Mouse (Mus musculus) heart, embryonic 14.5 days (tissue): ENCODE data around the gene Tns3. TPM values are rescaled to one million over a fixed set of nuclear protein-coding genes. Genes with fewer than 3 reads are reported as not detected.

Source experiments
- ATAC-seq: fragments of 200-750 bp; cut with Nextera tagmentation; 2 replicates; pipeline ENCODE4 v1.8.0; 2017; ENCODE audit warnings: low read depth, moderate TSS enrichment; ENCODE audit not compliant: insufficient number of reproducible peaks, insufficient read depth, low FRiP score
- H3K27ac ChIP-seq, 2 experiments: fragments of 200-500 bp in 1 of 2; fragments of 300-500 bp in 1 of 2; sonication (generic) in 1 of 2; replicated peaks in 1 of 2; 2 replicates each; pipeline ENCODE4 v1.5.1; 2012 to 2014; ENCODE audit warnings: low read depth in 2 of 2, low read length in 2 of 2, control low read depth in 1 of 2, mild to moderate bottlenecking in 1 of 2, mixed read lengths in 1 of 2; ENCODE audit not compliant: control insufficient read depth in 1 of 2, insufficient read depth in 1 of 2
- H3K27me3 ChIP-seq: fragments of 300-500 bp; sonication (generic); 2 replicates; pipeline ENCODE4 v1.6.1; 2014; ENCODE audit warnings: mild to moderate bottlenecking, low read length, control low read depth; ENCODE audit not compliant: control insufficient read depth, insufficient read depth
- H3K36me3 ChIP-seq: fragments of 300-500 bp; sonication (generic); 2 replicates; pipeline ENCODE4 v1.6.1; 2014; ENCODE audit warnings: mild to moderate bottlenecking, control low read depth, low read length, mixed read lengths; ENCODE audit not compliant: control insufficient read depth, insufficient read depth
- H3K4me1 ChIP-seq, 2 experiments: fragments of 200-500 bp in 1 of 2; fragments of 300-500 bp in 1 of 2; sonication (generic) in 1 of 2; 2 replicates each; pipeline ENCODE4 v1.6.1; 2012 to 2014; ENCODE audit warnings: low read length in 2 of 2, control low read depth in 1 of 2, mixed read lengths in 1 of 2; ENCODE audit not compliant: control insufficient read depth in 2 of 2, insufficient read depth in 2 of 2
- H3K4me2 ChIP-seq: fragments of 300-500 bp; sonication (generic); 2 replicates; pipeline ENCODE4 v1.6.1; 2014; ENCODE audit warnings: mild to moderate bottlenecking, low read length
- H3K4me3 ChIP-seq, 2 experiments: fragments of 200-500 bp in 1 of 2; fragments of 300-500 bp in 1 of 2; sonication (generic) in 1 of 2; 2 replicates each; pipeline ENCODE4 v1.5.1; 2012 to 2014; ENCODE audit warnings: low read length in 2 of 2, mild to moderate bottlenecking in 2 of 2, control low read depth in 1 of 2, low read depth in 1 of 2, moderate library complexity in 1 of 2; ENCODE audit not compliant: control insufficient read depth in 1 of 2, insufficient read depth in 1 of 2
- H3K9ac ChIP-seq: fragments of 300-500 bp; sonication (generic); 2 replicates; pipeline ENCODE4 v1.6.1; 2014; ENCODE audit warnings: mild to moderate bottlenecking, low read length
- H3K9me3 ChIP-seq: fragments of 300-500 bp; sonication (generic); 2 replicates; pipeline ENCODE4 v1.6.1; 2016; ENCODE audit warnings: low read length, control low read depth; ENCODE audit not compliant: control insufficient read depth
- WGBS: fragments of 180-500 bp; shearing (Covaris S2); extraction: QIAGEN DNeasy Blood & Tissue Kit; methylation state at CpG from one replicate; pipeline ENCODE4 v1.1.7; 2014; 5-methylcytosine and 5-hydroxymethylcytosine counted together
- polyA plus RNA-seq: library from polyadenylated mRNA; unstranded; fragments of >200 nt; fragmentation: Nextera tagmentation; extraction: Ambion mirVana; gene quantifications from 2 replicates; pipeline ENCODE4 v1.2.1, GENCODE M21; 2014

The Tns3 gene
- polyA plus RNA-seq, 1 experiment from 2014 or later: 14.1 TPM

DNA sequence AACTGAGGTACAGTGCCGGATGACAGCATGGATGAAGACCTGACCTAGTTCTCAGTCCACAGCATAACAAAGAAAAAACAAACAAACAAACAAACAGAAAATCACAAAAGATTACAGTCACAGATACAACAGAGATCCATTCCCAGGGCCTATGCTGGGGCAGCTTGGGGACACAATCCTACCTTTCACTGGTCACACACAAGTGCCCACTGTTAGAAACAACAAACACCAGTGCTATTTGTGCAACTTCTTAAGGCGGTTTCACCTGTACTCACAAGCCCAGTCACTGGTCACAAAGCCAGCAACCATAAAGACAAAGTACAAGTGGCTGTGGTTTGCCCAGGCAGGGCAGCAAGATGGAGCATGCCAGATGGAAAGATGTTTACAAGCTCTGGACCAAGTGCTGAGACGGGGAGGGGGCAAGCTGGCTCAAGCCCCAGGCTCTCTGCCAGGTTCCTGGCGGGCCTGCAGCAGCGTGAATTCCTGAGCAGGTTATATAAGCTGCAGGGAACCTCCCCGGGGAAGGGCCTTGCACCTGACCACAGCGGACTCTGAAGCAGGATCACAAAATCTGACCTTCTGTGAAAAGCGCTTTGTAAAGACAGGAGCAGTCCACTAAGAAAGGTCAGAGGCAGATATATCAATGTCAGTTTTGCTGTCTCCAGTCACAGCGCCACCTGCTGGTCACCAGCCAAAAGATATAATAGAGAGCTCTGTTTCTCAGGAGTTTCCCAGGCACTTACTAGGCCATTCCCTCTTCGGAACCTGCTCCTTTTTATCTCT, 140.8 kb downstream of the Tns3 start:
- peak overlapping the region; percentile 13 to 72; a peak in 3 of 4 replicates for H3K27ac ChIP-seq

DNA sequence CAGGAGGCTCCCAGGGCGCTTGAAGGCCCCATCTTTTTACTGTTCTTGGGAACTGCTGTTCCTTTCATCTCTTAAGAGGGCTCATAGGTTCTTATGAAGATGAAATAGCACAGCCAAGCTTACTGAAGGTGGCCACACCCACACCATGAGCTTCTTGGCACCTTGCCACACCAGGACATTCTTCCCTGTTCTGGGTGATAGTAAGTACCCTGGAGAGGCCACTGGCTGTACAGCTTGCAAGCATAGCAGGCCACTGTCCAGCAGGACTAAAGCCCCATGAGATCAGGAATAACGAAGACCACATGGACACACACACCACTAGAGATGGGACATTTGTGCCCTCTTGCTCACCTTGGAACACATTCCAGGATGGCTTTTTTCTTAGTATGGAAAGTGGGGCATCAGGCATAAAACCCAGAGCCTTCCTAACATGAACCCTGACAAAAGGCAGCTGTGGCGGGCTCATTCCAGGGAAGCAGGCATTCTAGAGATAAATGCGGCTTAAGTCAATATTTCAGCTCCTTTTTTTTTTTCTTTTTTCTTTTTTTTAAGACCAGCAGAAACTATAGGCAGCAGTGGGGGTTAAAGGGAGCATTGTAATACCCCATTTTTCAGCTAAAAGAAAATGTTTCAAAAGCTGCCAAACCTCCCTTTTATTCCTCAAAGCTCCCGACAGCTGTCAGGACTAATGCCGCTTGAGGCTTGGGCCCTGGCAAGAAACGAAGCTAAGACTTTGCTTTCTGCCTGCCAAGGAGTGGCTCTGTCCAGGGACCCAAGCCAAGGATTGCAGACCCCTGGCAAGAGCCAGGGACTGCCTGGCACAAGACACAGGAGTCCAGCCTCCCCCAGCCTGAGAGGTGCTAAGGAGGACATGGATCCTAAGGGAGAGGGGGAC, 150.7 kb downstream of the Tns3 start:
- ATAC-seq: peak; percentile 44; the same call in 1 of the 2 replicates
- no peaks in the 10 kb centered on the region for H3K9me3 ChIP-seq
- H3K36me3 ChIP-seq: peaks cover 26% of the 10 kb centered on the region
- H3K4me1 ChIP-seq: peaks cover 11 to 20% of the 10 kb centered on the region in 2 experiments
- H3K27me3 ChIP-seq: no peaks in the 10 kb centered on the region
- no peak overlapping the region for H3K4me3 ChIP-seq
- H3K4me2 ChIP-seq: no peak overlapping the region
- peak overlapping the region; percentile 41 to 77 for H3K27ac ChIP-seq
- no peak overlapping the region for H3K9ac ChIP-seq
- 31% methylated on average over 7 of the region's 7 CpGs for WGBS

More for the DNA sequence above, 140.8 kb downstream of the Tns3 start:
- Histone ChIP-seq H3K4me2 (peak overlapping the region; percentile 24; the same call in 1 of the 2 replicates), H3K4me1 (peaks cover 20 to 51% of the 10 kb centered on the region in 2 experiments), H3K9ac (peak overlapping the region; percentile 44; the same call in 1 of the 2 replicates), H3K9me3 (no peaks in the 10 kb centered on the region), H3K36me3 (peaks cover 5% of the 10 kb centered on the region; the same call in 1 of the 2 replicates), H3K4me3 (no peak overlapping the region), H3K27me3 (no peaks in the 10 kb centered on the region)
- ATAC-seq: peak; percentile 40; the same call in 1 of the 2 replicates
- WGBS: 27% methylated on average over 10 of the region's 10 CpGs

DNA sequence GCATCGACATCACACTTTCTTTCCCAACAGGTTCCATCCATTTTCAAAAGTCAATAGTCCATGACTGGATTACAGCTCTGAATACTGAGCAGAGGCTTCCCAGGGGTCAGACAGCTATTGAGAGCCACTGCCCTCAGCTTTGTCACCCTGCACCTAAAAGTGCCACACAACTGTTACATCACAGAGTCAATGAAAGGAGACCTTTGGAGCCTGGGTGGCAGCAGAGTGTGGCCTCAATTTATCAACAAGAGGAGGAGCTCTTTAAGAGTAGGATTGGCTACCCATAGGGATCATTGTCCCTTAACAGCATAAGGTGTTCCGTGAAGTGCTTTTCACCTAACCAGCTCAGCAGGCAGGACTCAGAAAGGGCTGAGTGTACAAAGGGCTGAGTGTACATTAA, 154.0 kb downstream of the Tns3 start:
- peaks cover 14% of the 10 kb centered on the region for H3K36me3 ChIP-seq
- H3K9ac ChIP-seq: no peak overlapping the region
- H3K4me1 ChIP-seq: peaks cover 11 to 17% of the 10 kb centered on the region in 2 experiments
- H3K4me2 ChIP-seq: no peak overlapping the region
- no peak for ATAC-seq
- WGBS: 85% methylated on average over 2 of the region's 2 CpGs
- H3K4me3 ChIP-seq: no peak overlapping the region
- no peaks in the 10 kb centered on the region for H3K9me3 ChIP-seq
- no peak overlapping the region for H3K27ac ChIP-seq
- no peaks in the 10 kb centered on the region for H3K27me3 ChIP-seq

DNA sequence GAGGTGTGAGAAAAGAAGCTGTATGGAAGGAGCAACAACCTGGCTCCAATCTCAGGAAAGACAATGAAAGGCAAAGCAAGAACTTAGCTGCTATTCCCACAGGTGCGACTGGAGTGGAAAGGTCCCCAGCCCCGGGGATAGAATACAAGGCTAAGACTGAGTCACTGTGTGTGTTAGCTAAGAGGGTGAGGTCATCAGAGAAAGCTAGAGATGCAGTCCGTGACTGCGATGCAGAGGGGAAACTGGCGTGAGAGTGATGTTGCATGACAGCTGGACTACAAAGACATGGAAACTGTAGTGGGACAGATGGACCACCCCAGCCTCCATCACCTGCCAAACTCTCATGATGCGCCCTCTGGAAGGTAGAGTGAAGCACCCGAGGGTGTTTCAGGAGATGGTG, 154.7 kb downstream of the Tns3 start:
- Histone ChIP-seq H3K4me2 (no peak overlapping the region), H3K27me3 (no peaks in the 10 kb centered on the region), H3K9ac (no peak overlapping the region), H3K27ac (no peak overlapping the region), H3K4me1 (peaks cover 11 to 17% of the 10 kb centered on the region in 2 experiments), H3K36me3 (peaks cover 19% of the 10 kb centered on the region), H3K9me3 (no peaks in the 10 kb centered on the region), H3K4me3 (no peak overlapping the region)
- ATAC-seq: no peak
- WGBS: 73% methylated on average over 7 of the region's 7 CpGs

DNA sequence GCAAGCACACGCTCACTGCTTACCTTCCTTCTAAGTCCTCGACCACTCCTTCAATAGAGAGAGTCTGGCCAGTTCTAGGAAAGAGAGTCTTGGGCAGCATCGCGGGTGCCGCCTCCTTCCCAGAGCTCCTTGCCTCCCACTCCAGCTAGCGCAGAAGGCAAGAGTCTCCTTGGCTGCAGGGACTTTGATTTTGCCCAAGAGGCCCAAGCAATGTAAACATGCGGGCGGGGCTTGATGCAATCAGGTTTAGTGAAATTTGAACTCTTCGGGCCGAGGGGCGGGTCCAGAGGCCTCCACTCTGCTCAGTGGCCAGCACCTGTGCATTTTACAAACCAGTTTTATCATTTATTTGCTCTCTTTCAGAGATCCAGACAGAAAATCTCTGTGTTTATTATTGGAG, 160.6 kb downstream of the Tns3 start:
- no peak for ATAC-seq
- no peak overlapping the region for H3K9ac ChIP-seq
- no peak overlapping the region for H3K27ac ChIP-seq
- no peaks in the 10 kb centered on the region for H3K27me3 ChIP-seq
- no peaks in the 10 kb centered on the region for H3K9me3 ChIP-seq
- H3K4me1 ChIP-seq: peaks cover 34 to 55% of the 10 kb centered on the region in 2 experiments
- 44% methylated on average over 11 of the region's 11 CpGs for WGBS
- H3K36me3 ChIP-seq: peaks cover 4% of the 10 kb centered on the region; the same call in 1 of the 2 replicates
- 0 out of 4 replicates have a peak overlapping the region, but pooled peaks of 1 of the 2 experiments have one; percentile 9 for H3K4me3 ChIP-seq
- no peak overlapping the region for H3K4me2 ChIP-seq

DNA sequence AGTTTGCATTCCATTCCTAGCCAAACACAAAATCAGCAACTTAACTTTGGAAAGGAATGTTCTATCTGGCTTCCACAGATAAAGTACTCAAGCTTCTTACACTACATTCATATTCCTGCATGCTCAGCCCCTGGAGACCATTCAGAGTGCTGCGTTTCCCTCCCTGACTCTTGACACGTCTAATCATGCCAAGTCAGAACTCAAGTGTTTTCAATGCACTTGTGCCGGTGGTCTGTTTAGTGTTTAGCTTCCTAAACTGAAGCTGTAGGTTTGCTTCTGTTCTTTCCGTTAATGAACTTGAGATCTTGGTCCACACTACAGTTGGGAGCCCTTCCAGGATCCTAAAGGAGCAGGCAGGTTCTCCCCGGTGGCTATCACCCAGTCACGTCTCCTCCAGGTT, 163.5 kb downstream of the Tns3 start:
- H3K4me3 ChIP-seq: no peak overlapping the region
- no peak overlapping the region for H3K9ac ChIP-seq
- 13% methylated on average over 6 of the region's 6 CpGs for WGBS
- H3K27ac ChIP-seq: peak overlapping the region; percentile 82 to 87
- peak overlapping the region; percentile 44 for H3K4me2 ChIP-seq
- peak; percentile 62 for ATAC-seq
- H3K36me3 ChIP-seq: peaks cover 4% of the 10 kb centered on the region; the same call in 1 of the 2 replicates
- peaks cover 50 to 77% of the 10 kb centered on the region in 2 experiments for H3K4me1 ChIP-seq
- H3K9me3 ChIP-seq: no peaks in the 10 kb centered on the region
- no peaks in the 10 kb centered on the region for H3K27me3 ChIP-seq

DNA sequence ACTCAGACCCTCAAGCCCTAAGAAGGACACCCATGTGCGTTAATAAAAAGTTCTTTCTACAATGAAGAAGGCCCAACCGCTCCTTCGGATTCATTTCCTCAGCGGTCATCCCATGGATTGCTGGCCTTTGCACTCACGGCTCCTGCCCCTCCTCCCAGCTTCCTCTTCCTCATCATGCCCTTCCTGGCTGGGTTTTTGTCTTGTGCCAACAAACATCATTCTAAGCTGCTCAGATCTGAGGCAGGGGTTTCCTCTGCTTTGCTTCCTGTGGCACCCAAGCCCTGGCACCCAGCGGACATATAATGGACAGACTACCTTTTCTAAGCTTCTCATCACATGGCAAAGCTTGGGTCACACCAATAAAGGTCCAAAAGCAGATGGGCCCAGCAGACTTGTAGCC, 167.2 kb downstream of the Tns3 start:
- Histone ChIP-seq H3K4me2 (no peak overlapping the region), H3K27me3 (no peaks in the 10 kb centered on the region), H3K9ac (peak overlapping the region; percentile 32; the same call in 1 of the 2 replicates), H3K36me3 (peaks cover 10% of the 10 kb centered on the region), H3K4me3 (no peak overlapping the region), H3K27ac (peak overlapping the region; percentile 58 to 75), H3K4me1 (peaks cover 54 to 85% of the 10 kb centered on the region in 2 experiments), H3K9me3 (no peaks in the 10 kb centered on the region)
- WGBS: 73% methylated on average over 6 of the region's 6 CpGs
- ATAC-seq: no peak
